Mouse (Mus musculus) stomach, embryonic 14.5 days (tissue): ENCODE data around the gene Itpr2. TPM values are rescaled to one million over a fixed set of nuclear protein-coding genes. Genes with fewer than 3 reads are reported as not detected.

Experiments used
- ATAC-seq: fragments of 200-750 bp; cut with Nextera tagmentation; 2 replicates; pipeline ENCODE4 v1.8.0; 2017; ENCODE audit warnings: low read depth, moderate TSS enrichment; ENCODE audit not compliant: insufficient number of reproducible peaks, insufficient read depth, low FRiP score
- H3K27ac ChIP-seq: fragments of 300-500 bp; sonication (generic); 2 replicates; pipeline ENCODE4 v1.5.1; 2014; ENCODE audit warnings: mild to moderate bottlenecking, low read length, moderate library complexity, mixed read lengths
- H3K27me3 ChIP-seq: fragments of 300-500 bp; sonication (generic); 2 replicates; pipeline ENCODE4 v1.6.1; 2014; ENCODE audit warnings: low read length, control low read depth, mixed read lengths; ENCODE audit not compliant: control insufficient read depth, insufficient read depth
- H3K36me3 ChIP-seq: fragments of 300-500 bp; sonication (generic); 2 replicates; pipeline ENCODE4 v1.6.1; 2014; ENCODE audit warnings: mild to moderate bottlenecking, control low read depth, low read length, moderate library complexity, mixed read lengths; ENCODE audit not compliant: control insufficient read depth, insufficient read depth
- H3K4me1 ChIP-seq: fragments of 300-500 bp; sonication (generic); 2 replicates; pipeline ENCODE4 v1.6.1; 2014; ENCODE audit warnings: low read length, control low read depth, mixed read lengths; ENCODE audit not compliant: control insufficient read depth, insufficient read depth
- H3K4me2 ChIP-seq: fragments of 300-500 bp; sonication (generic); replicated peaks from 2 replicates; pipeline ENCODE4 v1.6.1; 2014; ENCODE audit warnings: low read depth, low read length, control low read depth
- H3K4me3 ChIP-seq: fragments of 300-500 bp; sonication (generic); 2 replicates; pipeline ENCODE4 v1.5.1; 2014; ENCODE audit warnings: low read depth, low read length, control low read depth
- H3K9ac ChIP-seq: fragments of 300-500 bp; sonication (generic); replicated peaks from 2 replicates; pipeline ENCODE4 v1.6.1; 2014; ENCODE audit warnings: low read depth, mild to moderate bottlenecking, control low read depth, low read length, moderate library complexity, mixed read lengths
- H3K9me3 ChIP-seq: fragments of 300-500 bp; sonication (generic); 2 replicates; pipeline ENCODE4 v1.6.1; 2016; ENCODE audit warnings: low read depth, low read length, control low read depth; ENCODE audit not compliant: control insufficient read depth
- WGBS: fragments of 180-500 bp; shearing (Covaris S2); extraction: QIAGEN DNeasy Blood & Tissue Kit; methylation state at CpG from one replicate; pipeline ENCODE4 v1.1.7; 2014; 5-methylcytosine and 5-hydroxymethylcytosine counted together
- polyA plus RNA-seq: library from polyadenylated mRNA; unstranded; fragments of >200 nt; fragmentation: Nextera tagmentation; extraction: Ambion mirVana; gene quantifications from 2 replicates; pipeline ENCODE4 v1.2.1, GENCODE M21; 2014

The Itpr2 gene
- polyA plus RNA-seq, 1 experiment from 2014 or later: 10.0 TPM

DNA sequence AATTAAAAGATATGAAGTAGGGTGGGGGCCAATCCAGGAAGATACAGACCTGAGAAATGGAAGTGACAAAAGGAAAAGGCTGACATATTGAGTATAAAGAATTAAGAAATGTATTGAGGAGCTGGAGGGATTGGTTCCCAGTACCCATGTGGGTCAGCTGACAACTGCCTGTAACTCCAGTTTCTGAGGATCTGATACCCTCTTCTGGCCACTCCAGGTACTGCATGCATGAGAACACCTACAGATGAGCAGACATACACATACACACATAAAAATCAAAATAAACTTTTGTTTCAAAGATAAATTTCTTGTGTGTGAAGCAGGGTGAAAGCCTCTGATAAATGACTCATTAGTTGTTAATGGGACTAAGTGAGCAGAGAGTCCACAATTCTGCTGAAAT lies 203.3 kb downstream of the Itpr2 start:
- Histone ChIP-seq H3K27ac (no peak overlapping the region), H3K9ac (no peak overlapping the region), H3K36me3 (no peaks in the 10 kb centered on the region), H3K27me3 (no peaks in the 10 kb centered on the region), H3K9me3 (no peaks in the 10 kb centered on the region), H3K4me1 (no peaks in the 10 kb centered on the region), H3K4me2 (no peak overlapping the region), H3K4me3 (no peak overlapping the region)
- no peak for ATAC-seq

DNA sequence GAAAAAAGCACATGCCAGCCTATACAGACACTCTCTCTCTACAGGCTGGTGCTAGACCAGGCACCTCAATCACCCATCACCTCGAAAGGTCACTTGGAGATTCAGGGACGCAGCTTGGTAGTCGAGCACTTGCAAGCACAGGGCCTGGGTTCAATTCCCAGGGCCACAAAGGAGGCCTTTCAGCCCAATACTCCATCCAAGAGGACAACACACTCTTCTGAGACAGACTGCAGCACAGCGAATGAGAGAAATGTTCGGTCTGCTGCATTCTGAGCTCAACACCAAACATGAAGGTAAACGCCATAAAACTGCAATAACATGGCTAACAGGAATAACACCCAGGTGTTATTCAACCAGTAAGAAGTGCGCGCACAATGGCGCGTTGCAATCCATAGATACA lies 211.0 kb downstream of the Itpr2 start:
- 94% methylated on average over 10 of the region's 10 CpGs for WGBS
- Histone ChIP-seq H3K27me3 (no peaks in the 10 kb centered on the region), H3K4me1 (no peaks in the 10 kb centered on the region), H3K27ac (no peak overlapping the region), H3K4me3 (no peak overlapping the region), H3K4me2 (no peak overlapping the region), H3K9ac (no peak overlapping the region), H3K9me3 (no peaks in the 10 kb centered on the region), H3K36me3 (no peaks in the 10 kb centered on the region)
- no peak for ATAC-seq

DNA sequence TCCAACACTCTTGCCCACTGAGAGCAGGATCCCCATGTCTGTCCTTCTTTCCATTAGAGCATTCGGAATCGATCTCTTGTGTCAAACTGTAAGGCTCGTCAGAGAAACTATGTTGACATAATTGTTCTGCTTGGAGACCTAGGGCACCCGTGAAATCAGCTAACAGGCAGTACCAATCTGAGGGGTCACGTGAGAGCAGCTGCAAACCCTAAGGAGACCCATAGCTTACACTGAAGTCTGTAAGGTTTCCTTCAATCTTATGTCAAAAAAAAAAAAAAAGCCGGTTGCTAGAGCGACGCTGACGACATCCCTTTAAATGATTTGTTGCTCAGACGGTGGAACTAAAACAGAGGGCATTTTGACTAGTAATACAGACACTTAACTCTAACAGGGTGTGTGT lies 212.2 kb downstream of the Itpr2 start:
- Histone ChIP-seq H3K36me3 (no peaks in the 10 kb centered on the region), H3K4me2 (no peak overlapping the region), H3K9ac (no peak overlapping the region), H3K9me3 (no peaks in the 10 kb centered on the region), H3K4me3 (no peak overlapping the region), H3K27me3 (no peaks in the 10 kb centered on the region), H3K4me1 (peaks cover 3% of the 10 kb centered on the region; the same call in 1 of the 2 replicates), H3K27ac (no peak overlapping the region)
- no peak for ATAC-seq
- 38% methylated on average over 10 of the region's 10 CpGs for WGBS

DNA sequence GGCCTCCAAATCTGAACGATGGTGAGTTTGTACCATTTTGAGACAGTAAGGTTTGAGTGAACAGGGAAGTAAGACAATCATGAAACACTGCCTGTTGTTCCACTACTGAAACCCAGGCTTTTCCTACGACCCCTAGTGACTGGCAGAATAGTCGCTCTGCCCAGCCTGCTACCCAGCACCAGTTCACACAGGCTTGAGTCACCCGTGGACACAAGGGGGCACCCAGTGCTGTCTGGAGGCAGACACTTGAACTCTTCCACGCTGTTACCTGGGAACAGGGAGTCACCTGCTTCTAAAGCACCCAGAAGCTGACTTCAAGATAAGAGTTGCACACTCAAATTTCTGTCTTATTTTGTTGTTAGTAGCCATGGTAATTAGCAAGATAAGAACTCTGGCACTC lies 213.8 kb downstream of the Itpr2 start:
- H3K27me3 ChIP-seq: no peaks in the 10 kb centered on the region
- H3K27ac ChIP-seq: no peak overlapping the region
- ATAC-seq: no peak
- no peaks in the 10 kb centered on the region for H3K9me3 ChIP-seq
- peaks cover 3% of the 10 kb centered on the region; the same call in 1 of the 2 replicates for H3K4me1 ChIP-seq
- no peak overlapping the region for H3K4me2 ChIP-seq
- H3K36me3 ChIP-seq: no peaks in the 10 kb centered on the region
- 87% methylated on average over 5 of the region's 5 CpGs for WGBS
- H3K4me3 ChIP-seq: no peak overlapping the region
- no peak overlapping the region for H3K9ac ChIP-seq

DNA sequence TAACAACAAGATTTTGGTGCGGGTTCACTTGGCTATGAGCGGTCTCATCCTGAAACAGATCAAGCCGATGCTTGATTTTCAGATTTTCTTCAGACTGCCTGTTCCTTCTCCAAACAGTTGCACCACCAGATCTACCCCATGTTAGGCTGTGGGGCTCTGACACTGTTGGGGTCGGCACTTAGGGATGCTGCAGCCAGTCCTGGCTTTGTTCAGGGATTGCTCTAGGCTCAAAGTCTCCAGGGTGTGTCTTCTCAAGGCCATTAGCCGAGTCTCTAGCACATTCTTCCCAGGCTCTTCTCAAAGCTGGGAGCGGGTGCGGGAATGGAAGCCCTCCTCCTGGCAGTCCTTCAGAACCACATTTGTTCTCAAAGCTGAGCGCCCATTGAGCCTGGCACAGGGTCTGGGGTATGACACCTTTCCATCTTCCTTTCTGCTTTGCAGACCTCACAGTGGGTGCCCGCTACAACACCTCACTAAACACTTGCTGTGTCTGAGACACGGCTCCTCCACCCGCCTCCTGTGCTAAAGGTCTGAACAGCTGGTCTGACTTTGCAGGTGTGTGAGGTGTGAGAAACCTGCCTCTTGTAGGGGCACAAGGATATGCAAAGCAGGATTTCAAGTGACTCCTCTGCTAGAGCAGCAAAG lies 217.0 kb downstream of the Itpr2 start:
- H3K4me1 ChIP-seq: peaks cover 3% of the 10 kb centered on the region; the same call in 1 of the 2 replicates
- no peaks in the 10 kb centered on the region for H3K9me3 ChIP-seq
- no peak for ATAC-seq
- no peak overlapping the region for H3K4me3 ChIP-seq
- no peak overlapping the region for H3K4me2 ChIP-seq
- 81% methylated on average over 11 of the region's 11 CpGs for WGBS
- no peak overlapping the region for H3K9ac ChIP-seq
- no peaks in the 10 kb centered on the region for H3K27me3 ChIP-seq
- no peak overlapping the region for H3K27ac ChIP-seq
- no peaks in the 10 kb centered on the region for H3K36me3 ChIP-seq

DNA sequence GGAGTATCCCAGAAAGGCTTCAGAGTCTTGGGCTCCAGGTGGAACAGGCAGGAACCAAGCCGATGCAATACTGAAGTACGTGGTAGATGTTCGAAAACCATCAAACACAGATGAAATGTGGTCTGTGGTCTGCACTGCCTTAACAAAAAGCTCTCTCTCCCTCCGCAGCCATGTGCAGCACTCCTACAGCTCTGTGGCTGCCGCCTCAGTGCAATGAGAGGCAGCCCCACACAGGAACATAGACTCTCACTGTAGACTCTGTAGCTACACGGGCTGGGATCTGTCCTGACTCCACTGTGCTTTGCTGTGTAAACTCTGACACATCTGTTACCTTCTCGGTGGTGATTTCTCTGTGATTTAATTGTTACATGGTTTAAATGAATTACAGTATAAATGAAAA lies 218.0 kb downstream of the Itpr2 start:
- no peak overlapping the region for H3K4me3 ChIP-seq
- H3K9me3 ChIP-seq: no peaks in the 10 kb centered on the region
- ATAC-seq: no peak
- 0 out of 2 replicates have a peak overlapping the region, but pooled peaks have one; percentile 16 for H3K27ac ChIP-seq
- H3K27me3 ChIP-seq: no peaks in the 10 kb centered on the region
- WGBS: 38% methylated on average over 7 of the region's 7 CpGs
- no peak overlapping the region for H3K4me2 ChIP-seq
- peaks cover 3% of the 10 kb centered on the region; the same call in 1 of the 2 replicates for H3K4me1 ChIP-seq
- no peaks in the 10 kb centered on the region for H3K36me3 ChIP-seq
- no peak overlapping the region for H3K9ac ChIP-seq

DNA sequence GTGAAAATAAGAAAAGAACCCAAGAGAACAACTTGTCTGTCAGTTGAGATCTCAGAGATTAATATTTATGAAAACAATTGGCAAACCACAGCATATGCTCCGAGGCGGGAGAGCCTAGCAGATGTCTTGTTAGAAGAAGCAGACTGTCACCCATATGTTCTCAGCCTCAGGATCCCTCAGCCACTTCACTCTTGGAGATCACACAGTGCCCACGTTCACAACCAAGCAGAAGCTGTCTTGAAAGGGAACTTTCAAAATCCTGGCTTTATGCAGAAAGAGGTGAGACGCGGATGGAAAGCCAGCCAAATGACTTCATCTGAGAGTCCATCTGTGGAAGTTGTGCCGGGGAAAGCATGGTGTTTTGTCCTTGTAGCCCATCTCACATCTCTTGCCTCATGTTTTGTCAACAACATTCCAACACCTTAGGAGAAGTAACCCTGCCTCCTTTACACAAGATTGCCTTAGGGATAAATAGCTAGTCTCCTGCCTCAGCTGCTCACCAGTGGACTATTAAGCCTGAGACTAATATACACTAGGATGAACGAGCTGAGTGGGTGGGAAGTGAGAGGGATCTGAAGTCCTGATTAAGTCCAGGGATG lies 219.9 kb downstream of the Itpr2 start:
- 70% methylated on average over 7 of the region's 7 CpGs for WGBS
- H3K4me2 ChIP-seq: no peak overlapping the region
- H3K9ac ChIP-seq: no peak overlapping the region
- no peak overlapping the region for H3K27ac ChIP-seq
- no peaks in the 10 kb centered on the region for H3K9me3 ChIP-seq
- no peaks in the 10 kb centered on the region for H3K27me3 ChIP-seq
- no peak for ATAC-seq
- no peak overlapping the region for H3K4me3 ChIP-seq
- H3K4me1 ChIP-seq: peaks cover 3% of the 10 kb centered on the region; the same call in 1 of the 2 replicates
- H3K36me3 ChIP-seq: no peaks in the 10 kb centered on the region

DNA sequence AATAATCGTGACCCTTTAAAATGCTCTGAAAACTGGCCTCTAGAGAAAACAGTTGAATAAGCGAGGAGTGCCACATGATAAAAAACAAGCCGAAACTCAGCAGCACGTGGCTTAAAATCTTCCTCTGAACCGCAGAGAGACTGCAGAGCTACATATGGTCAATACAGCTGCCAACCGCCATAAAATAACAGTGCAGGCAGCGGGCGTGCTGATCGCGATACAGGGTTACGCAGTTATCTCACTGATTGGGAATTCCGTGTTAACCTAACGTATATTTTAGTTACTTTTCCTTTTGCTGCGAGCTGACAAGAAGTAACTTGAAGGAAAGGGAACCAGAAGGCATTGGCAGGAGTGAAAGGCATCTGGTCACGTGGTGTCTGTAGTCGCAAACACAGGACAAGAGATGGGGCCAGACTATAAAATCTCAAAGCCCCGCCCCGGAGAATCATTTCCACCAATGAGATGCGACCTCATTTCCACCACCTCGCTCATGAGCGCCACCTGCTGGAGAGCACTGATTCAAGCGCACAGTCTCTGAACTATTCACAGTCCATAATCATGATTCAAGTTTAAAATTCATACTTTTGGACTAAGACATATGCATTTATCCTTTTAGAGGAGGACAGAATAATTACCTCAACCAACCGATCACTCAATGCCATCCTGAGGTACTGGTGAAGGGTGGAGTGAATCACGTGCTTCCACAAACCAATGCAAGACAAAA lies 220.7 kb downstream of the Itpr2 start:
- 91% methylated on average over 24 of the region's 24 CpGs for WGBS
- Histone ChIP-seq H3K27ac (no peak overlapping the region), H3K9ac (no peak overlapping the region), H3K36me3 (no peaks in the 10 kb centered on the region), H3K27me3 (no peaks in the 10 kb centered on the region), H3K4me2 (no peak overlapping the region), H3K9me3 (no peaks in the 10 kb centered on the region), H3K4me1 (peaks cover 3% of the 10 kb centered on the region; the same call in 1 of the 2 replicates), H3K4me3 (no peak overlapping the region)
- ATAC-seq: no peak
